Mouse (Mus musculus) monocyte, adult 2 months (primary cell): ENCODE measurements around the gene Rad23b.
"Not testable (repeated sequence)": the region's sequence is repeated elsewhere in the genome, so short reads cannot be mapped to it uniquely, and the experiment has no call there.

Experiments
- DNase-seq, 2 experiments: peaks; one replicate each; pipeline ENCODE4 v3.0.0; 2022; ENCODE audit warnings: low spot score in 2 of 2, low read depth in 1 of 2

Rad23b gene

GRCm38 (mm10) chr4:55354038-55354437, 4.2 kb downstream of the Rad23b start:
- DNase-seq, result no peak

- DNase-seq, result no peak
Measured at GRCm38 (mm10) chr4:55355845-55356244, 6.0 kb downstream of the Rad23b start.

DNA sequence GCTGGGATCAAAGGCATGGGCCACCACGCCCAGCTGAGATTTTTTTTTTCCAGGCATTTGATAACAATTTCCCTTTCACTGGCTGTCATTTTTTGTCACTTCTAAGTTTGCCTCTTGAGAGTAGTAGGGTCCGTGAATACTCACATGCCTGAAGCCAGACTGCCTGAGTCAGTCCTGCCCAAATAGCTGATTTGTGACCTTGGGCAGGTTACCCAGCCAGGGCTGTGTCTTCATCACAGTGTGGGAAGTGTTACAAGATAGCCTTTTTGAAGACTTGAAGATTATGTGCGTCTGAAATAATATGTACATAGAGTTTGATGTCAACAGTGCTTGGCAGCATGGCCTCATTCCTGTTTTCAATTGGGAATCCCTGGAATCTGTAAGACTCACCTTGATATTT, 6.9 kb downstream of the Rad23b start:
- DNase-seq, result no peak

DNA sequence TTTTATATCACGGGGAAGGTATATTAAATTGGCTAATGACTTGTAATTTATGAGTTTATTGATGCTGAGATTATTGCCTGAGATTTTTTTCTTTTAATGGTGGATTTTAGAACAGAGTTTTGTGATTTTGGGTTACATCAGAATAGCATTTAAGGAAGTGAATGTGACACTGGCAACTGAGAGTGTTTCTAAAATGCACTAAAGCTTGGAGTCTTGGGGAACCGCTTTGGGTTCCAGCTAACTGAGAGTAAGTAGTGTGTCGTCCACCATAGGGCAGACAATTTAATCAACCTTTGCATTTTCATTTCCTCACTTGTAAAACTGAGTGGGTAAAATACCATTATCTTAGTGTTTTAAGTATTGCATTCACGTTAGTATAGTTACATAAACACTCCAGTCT, 14.0 kb downstream of the Rad23b start:
- no peak for DNase-seq

- no peak for DNase-seq
Measured at GRCm38 (mm10) chr4:55364374-55364773, 14.5 kb downstream of the Rad23b start.

- no peak for DNase-seq
Measured at GRCm38 (mm10) chr4:55366014-55366413, 16.2 kb downstream of the Rad23b start.

- no peak for DNase-seq
Measured at GRCm38 (mm10) chr4:55370127-55370526, 20.3 kb downstream of the Rad23b start.

DNA sequence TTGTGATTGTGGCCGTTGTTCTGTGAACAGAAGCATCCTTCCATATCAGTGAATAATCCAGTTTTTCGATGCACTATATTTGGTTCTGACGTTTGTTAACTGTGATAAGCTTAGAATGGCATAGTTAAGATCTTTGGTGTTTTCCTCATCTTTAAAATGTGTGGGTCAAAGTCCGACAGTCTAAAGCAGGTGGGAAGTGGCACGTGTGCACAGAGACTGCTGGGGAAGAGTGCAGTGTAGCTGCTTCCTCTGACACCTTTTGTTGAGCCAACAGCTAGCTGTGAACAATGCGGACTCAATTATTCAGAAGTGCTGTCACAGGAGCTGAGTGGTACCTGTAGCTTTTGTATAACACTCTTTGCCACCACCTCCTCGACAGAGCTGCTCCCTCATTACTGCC, 21.5 kb downstream of the Rad23b start:
- DNase-seq, result no peak

GRCm38 (mm10) chr4:55382350-55382749, 32.5 kb downstream of the Rad23b start:
- no peak for DNase-seq

DNA sequence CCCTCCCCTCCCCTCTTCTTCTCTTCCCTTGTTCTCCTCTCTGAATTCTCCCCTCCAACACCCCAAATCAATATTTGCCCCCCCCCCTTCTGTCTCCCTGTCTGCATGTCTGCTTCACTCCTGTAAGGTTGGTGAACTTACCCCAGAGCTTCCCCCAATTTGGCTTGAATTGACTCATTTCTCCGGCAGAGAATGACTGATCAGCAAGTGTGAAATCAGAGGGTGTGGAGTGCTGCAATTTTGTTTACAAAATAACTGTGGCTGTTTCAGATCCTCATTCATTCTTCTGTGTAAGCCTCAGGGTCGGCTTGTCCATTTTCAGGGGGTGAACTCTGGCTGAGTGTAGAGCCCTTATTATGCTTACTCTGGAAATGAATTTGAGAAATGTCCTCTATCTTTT, 36.9 kb downstream of the Rad23b start:
- no peak for DNase-seq

DNA sequence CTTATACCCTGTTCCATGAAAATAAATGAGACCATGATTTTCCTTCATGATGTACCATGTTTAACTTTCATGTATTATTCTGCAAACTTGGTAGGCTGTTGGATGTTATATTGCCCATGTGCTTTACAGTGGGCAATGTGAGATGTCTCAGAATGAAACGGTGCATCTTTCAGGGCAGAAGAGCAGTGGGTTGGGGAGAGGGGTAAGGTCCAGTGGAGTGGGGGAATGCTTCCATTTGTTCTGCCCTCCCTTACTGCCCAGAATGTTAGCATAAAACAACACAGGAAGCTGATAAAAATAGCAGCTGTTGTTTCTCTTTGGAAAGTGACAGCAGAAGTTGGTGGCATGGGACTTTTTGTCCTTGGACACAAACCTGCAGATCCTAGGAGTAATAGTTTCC, 41.6 kb downstream of the Rad23b start:
- DNase-seq, result no peak

DNA sequence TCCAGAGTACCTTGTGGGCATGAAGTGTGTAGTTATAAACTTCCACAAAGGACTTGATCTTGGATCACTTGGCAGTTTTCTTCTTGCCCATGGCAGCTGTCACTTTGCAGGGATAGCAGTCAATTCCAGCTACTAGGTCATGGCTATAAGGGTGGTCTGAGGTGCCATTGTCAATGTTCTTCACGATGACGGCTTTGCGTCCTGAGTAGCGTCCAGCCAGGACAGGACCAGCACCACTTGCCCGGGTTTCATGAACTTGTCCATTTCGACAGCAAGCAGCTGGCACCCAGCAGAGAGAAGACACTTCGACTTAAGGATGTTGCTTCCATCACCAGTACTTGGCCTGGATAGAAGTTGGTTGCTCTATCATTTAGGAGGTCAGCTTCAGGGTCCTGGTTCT, 42.6 kb downstream of the Rad23b start:
- DNase-seq, result no peak

DNA sequence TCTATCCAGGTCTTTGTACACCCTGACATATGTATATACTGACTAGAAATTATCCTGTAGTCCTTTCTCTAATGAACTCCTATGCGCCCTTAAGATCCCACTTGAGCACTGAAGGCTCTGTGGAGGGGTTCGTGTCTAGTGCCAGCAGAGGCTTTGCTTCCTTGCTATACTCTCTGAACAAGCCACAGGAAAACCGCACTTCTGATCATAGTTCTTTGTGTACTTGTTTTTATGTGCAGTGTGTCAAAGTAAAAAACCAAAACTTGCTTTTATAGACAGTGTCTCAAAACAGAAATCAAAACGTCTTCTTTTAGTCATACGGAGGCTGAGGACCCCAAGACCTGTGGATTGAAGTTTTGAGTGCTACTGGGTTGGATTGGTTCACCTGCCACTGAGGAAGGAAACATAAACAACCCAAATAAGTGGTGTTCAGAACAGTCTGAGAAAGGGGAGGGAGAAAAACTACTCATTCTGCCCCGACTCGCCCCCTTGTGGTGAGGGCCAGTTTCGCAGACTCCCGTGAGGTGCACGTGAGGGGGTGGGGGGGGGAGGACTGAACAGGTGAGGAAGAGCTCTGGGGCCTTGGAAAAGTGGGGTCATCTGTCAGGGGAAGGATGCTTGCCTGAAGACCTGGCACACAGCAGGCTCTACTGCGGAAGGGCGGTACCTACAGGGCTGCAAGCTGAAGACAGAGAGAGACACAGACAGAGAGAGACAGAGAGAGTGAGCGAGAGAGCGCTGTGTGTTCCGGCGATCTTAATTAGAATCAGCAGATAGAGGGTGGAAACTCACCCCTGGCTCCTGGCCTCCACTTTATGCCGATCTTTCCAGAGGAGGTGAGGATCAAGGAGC, 48.3 kb downstream of the Rad23b start:
- DNase-seq, result no peak

DNA sequence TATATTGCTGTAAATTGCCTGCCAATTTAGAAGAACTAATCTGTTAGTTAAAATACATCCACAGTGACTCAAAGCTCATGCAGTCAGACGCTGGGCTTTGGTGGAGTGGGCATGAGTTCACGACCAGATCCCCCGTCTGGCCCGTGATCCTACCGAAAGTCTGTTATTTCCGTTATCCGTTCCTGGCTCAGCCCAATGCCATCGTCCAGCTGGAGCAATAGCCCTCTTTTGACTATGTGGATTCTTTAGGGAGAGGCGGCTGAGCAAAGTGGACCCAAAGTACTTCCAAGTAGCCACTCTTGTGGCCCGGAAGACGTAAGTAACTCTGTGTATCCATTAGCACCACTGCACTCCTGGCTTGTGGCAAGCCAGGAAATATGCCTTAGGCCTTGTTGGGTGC, 49.1 kb downstream of the Rad23b start:
- DNase-seq, result no peak

DNA sequence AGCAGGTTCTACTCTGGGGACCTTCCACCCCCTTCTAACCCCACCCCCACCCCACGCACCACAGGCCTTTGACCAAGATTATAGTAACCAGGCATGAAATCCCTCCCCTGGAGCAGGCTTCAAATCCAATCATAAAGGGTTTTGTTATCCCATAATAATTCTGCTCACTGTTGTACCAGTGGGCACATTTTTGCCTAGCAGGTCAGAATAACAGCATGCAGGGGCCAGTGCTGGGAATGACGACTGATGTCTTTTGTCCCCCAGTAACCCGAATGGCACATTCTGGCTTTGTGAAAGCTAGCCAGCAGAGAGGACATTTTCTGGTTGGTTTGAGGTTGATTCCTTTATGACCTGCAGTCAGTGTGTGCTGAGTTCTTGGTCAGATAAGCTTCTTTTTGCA, 55.5 kb downstream of the Rad23b start:
- no peak for DNase-seq

- no peak for DNase-seq
Measured at GRCm38 (mm10) chr4:55406558-55406957, 56.7 kb downstream of the Rad23b start.

- DNase-seq, result no peak
Measured at GRCm38 (mm10) chr4:55408081-55408480, 58.2 kb downstream of the Rad23b start.

- DNase-seq, result no peak
Measured at GRCm38 (mm10) chr4:55409025-55409424, 59.2 kb downstream of the Rad23b start.

GRCm38 (mm10) chr4:55409578-55410224, 59.9 kb downstream of the Rad23b start:
- not testable (repeated sequence) for DNase-seq

- DNase-seq, result no peak
Measured at GRCm38 (mm10) chr4:55415864-55416263, 66.0 kb downstream of the Rad23b start.

- DNase-seq, result no peak
Measured at GRCm38 (mm10) chr4:55426250-55426649, 76.4 kb downstream of the Rad23b start.
